Mouse (Mus musculus) frontal cortex, postnatal 36 days (tissue): ENCODE measurements at regions not wholly inside any gene's neighbourhood (a gene's known extent, or its start where the extent isn't known, plus 50 kb on each side); places are given as distances from the start of the nearest gene placed in this dataset.

Source experiments
- DNase-seq, 2 experiments: peaks; one replicate each; pipeline ENCODE4 v3.0.0; 2022; ENCODE audit warnings: low spot score in 2 of 2

GRCm38 (mm10) chr3:118248768-118249167 lies 313.2 kb upstream of the Dpyd start:
- peak in 1 of 2 experiments; percentile 19 for DNase-seq

DNA sequence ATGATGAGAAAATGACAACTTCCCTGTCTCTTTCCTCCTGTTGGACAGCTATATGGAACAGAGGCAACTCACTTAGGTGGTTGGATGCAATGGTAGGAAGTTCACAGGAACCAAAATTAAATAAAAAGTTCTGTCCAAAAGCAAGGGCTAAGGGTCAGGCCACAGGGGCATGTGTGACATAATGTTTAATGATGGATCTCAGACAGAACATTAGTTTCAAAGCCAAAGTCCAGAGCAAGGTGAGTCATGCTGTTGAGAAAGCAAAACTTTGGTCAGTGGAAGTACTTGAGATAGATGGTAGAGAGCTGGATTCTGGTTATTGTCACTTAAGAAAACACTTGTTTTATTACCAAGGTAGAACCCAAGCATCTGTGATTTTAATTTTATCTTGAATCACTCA lies 286.0 kb upstream of the Dpyd start:
- DNase-seq = no peak

DNA sequence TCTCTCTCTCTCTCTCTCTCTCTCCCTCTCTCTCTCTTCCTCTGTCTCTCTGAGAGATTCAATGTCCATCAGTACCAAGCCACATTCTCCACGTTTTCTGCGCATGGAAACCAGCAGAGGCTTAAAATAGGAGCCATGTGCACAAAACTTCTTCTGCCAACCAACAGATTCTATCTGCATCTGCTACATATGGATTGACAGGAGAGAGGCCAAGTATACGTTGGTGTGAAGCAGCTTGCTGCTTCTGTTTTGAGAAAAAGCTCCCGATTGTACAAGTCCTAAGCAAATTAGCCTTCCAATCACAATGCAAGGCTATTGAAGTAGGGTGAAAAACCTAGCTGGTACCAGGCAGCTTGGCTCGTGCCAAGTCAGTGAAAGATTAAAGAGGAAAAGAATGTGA lies 283.7 kb upstream of the Dpyd start:
- peak; percentile 3 to 61 for DNase-seq

- DNase-seq = no peak
Observed at GRCm38 (mm10) chr3:118286946-118287345, 275.0 kb upstream of the Dpyd start.

- no peak for DNase-seq
Observed at GRCm38 (mm10) chr3:118325111-118325510, 236.8 kb upstream of the Dpyd start.

DNA sequence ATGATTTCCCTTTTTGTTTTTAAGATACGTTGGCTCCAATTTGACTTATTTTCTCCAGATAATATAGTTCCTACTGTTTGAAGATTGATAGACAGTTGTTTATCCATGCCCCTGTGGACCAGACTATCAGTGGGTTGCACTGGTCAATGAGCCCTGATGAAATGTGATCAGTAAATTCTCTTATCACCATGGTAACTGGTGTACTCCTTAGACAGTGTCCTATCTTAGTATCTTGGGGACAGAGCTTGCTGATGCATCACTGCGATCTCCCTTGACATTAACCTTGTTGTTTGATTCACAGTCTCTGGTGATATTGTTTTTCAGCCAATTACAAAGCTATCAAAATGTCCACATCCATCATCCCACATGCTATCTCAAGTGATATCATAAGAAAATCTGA lies 233.7 kb upstream of the Dpyd start:
- DNase-seq = no peak

DNA sequence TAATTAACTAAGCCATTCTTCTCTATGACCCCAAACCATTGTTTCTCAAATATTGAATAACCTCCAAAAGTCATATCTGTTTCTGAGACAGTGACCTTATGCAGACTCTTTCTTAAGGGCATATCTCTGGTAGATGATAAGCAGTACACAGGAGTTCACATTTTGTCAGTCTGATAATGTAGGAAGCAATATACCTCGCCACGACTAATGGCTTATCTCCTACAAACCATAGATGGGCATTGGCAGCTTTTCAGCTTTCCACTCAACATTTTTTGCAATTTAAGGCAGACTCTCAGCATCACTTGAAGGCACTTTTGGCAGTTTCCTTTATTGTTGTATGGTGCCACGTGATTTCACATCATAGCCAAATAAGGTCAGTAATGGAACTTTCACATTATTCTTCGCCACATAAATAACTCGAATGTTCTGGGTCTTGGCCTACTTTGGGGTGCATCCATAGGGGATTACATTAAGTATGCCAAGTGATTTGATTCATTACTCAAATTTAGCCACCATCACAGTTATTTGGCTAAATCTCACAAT lies 232.7 kb upstream of the Dpyd start:
- DNase-seq = no peak

GRCm38 (mm10) chr3:118331559-118331958 lies 230.4 kb upstream of the Dpyd start:
- no peak for DNase-seq

GRCm38 (mm10) chr3:118338716-118339115 lies 223.2 kb upstream of the Dpyd start:
- no peak for DNase-seq

DNA sequence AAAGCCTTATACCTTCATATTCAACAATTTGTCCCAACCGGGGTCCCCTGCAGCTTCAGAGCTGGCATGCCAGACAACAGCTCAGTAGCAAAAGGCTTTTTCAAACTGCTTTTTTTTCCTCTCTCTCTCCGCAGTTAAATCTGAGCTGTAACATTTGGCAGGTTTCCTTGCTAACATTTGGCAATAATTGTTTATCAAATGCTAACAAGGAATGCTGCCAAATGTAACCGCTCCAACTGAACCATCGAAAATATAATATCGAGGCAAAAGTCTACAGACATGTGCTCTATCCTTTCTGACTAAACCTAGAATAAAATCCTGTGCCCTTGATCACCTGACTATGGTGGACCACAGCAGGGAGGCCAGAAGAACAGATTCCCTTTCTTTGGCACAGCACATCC lies 200.2 kb upstream of the Dpyd start:
- peak in 1 of 2 experiments; percentile 6 for DNase-seq
